Mouse (Mus musculus): ENCODE results near the gene Tiam1. TPM values are rescaled to one million over a fixed set of nuclear protein-coding genes. Genes with fewer than 3 reads are reported as not detected.

Gene Tiam1
- polyA plus RNA-seq, 1 experiment = 1.8 TPM

- Histone ChIP-seq H3K27me3 (ENCODE audit: control insufficient read depth, insufficient read depth, low read length) (no peaks in the 10 kb centered on the region), H3K27ac (ENCODE audit: insufficient read depth, low read depth, low read length) (no peak overlapping the region), H3K4me1 (ENCODE audit: control insufficient read depth, insufficient read depth, insufficient read length, low read length) (no peaks in the 10 kb centered on the region), H3K4me3 (ENCODE audit: low read depth, low read length) (no peak overlapping the region), H3K36me3 (ENCODE audit: control insufficient read depth, insufficient read depth, low read length) (no peaks in the 10 kb centered on the region)
- 89% methylated on average over 1 of the region's 1 CpGs for WGBS
- TF ChIP-seq CTCF (IDR thresholded peaks at IDR 0.05; ENCODE audit: extremely low read depth, insufficient read length, insufficient replicate concordance, low read depth, low read length) (no peak), POLR2A (IDR thresholded peaks at IDR 0.05; ENCODE audit: low read depth, low read length) (no peak)
These were observed 237.8 kb downstream of the Tiam1 start for GRCm38 (mm10) chr16:89905730-89906305.

- Histone ChIP-seq H3K36me3 (ENCODE audit: control insufficient read depth, insufficient read depth, low read length) (no peaks in the 10 kb centered on the region), H3K27ac (ENCODE audit: insufficient read depth, low read depth, low read length) (no peak overlapping the region), H3K27me3 (ENCODE audit: control insufficient read depth, insufficient read depth, low read length) (no peaks in the 10 kb centered on the region), H3K4me1 (ENCODE audit: control insufficient read depth, insufficient read depth, insufficient read length, low read length) (no peaks in the 10 kb centered on the region), H3K4me3 (ENCODE audit: low read depth, low read length) (no peak overlapping the region)
- whole genome bisulfite sequencing = 94% methylated on average over 12 of the region's 12 CpGs
- TF ChIP-seq POLR2A (IDR thresholded peaks at IDR 0.05; ENCODE audit: low read depth, low read length) (no peak), CTCF (IDR thresholded peaks at IDR 0.05; ENCODE audit: extremely low read depth, insufficient read length, insufficient replicate concordance, low read depth, low read length) (no peak)
These were observed 239.4 kb downstream of the Tiam1 start for GRCm38 (mm10) chr16:89904121-89904520.

DNA sequence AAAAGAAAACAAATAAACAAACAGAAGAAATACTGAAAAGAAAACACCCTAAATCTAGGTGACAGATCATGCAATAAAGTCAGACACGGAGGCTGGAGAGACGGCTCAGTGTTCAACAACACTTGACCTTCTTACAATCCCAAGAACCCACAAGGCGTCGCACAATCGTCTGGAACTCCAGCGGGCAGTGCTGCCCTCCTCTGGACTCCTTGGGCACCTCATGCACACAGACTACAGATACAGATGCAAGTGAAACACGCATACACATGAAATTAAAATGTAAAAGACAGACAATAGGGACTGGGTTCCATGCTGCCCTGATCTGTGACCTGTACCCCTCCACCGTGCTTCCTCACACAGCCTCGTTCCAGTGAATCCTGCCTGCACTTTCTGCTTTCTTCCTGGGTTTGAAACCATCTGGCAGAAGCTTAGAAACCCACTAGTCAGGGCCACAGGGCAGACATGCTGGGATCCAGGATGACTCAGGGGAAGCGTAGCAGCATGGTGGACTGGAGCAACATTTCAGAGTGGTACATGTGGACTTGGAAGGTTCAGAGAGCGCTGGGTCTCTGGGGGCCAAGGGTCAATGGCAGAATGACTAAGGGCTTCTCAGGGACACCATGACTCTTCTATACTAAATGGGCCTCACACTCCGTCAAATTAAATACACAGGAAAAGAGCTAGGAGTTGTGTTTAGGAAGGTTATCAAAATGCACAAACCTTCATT, 240.8 kb downstream of the Tiam1 start:
- Histone ChIP-seq H3K27ac (ENCODE audit: insufficient read depth, low read depth, low read length) (no peak overlapping the region), H3K4me3 (ENCODE audit: low read depth, low read length) (no peak overlapping the region), H3K4me1 (ENCODE audit: control insufficient read depth, insufficient read depth, insufficient read length, low read length) (no peaks in the 10 kb centered on the region), H3K27me3 (ENCODE audit: control insufficient read depth, insufficient read depth, low read length) (no peaks in the 10 kb centered on the region), H3K36me3 (ENCODE audit: control insufficient read depth, insufficient read depth, low read length) (0 out of 2 replicates have a peak, but pooled peaks cover 3% of the 10 kb centered on the region)
- 91% methylated on average over 12 of the region's 12 CpGs for WGBS
- no peak for TF ChIP-seq CTCF (IDR thresholded peaks at IDR 0.05; ENCODE audit: extremely low read depth, insufficient read length, insufficient replicate concordance, low read depth, low read length)
- TF ChIP-seq POLR2A (IDR thresholded peaks at IDR 0.05; ENCODE audit: low read depth, low read length) = no peak

- H3K4me1 ChIP-seq (ENCODE audit: control insufficient read depth, insufficient read depth, insufficient read length, low read length) = no peaks in the 10 kb centered on the region
- H3K4me3 ChIP-seq (ENCODE audit: low read depth, low read length) = no peak overlapping the region
- 0 out of 2 replicates have a peak, but pooled peaks cover 5% of the 10 kb centered on the region for H3K36me3 ChIP-seq (ENCODE audit: control insufficient read depth, insufficient read depth, low read length)
- H3K27me3 ChIP-seq (ENCODE audit: control insufficient read depth, insufficient read depth, low read length) = no peaks in the 10 kb centered on the region
- no peak for TF ChIP-seq POLR2A (IDR thresholded peaks at IDR 0.05; ENCODE audit: low read depth, low read length)
- TF ChIP-seq CTCF (IDR thresholded peaks at IDR 0.05; ENCODE audit: extremely low read depth, insufficient read length, insufficient replicate concordance, low read depth, low read length) = no peak
- no peak overlapping the region for H3K27ac ChIP-seq (ENCODE audit: insufficient read depth, low read depth, low read length)
- whole genome bisulfite sequencing = 74% methylated on average over 8 of the region's 8 CpGs
These were observed 242.9 kb downstream of the Tiam1 start for GRCm38 (mm10) chr16:89900681-89901080.

DNA sequence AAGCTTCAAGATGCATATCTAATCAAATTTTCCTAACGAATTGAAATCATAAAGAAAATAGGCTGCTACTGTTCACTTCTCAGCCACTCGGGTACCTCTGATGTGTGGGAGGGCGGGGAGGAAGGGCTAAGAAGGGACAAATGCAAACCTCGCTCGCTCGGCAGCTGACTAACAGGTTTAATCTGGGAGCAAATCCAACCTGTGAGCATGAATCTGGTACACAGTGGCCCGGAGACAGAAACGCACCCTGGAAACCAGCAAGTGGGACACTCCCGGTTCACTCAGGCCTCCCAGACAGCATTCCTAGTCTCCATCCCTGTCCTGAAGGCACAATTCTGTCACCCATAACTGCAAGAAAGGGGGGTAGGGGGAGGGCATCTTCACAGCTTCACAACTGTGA, 244.4 kb downstream of the Tiam1 start:
- WGBS = 72% methylated on average over 9 of the region's 9 CpGs
- Histone ChIP-seq H3K27ac (ENCODE audit: insufficient read depth, low read depth, low read length) (no peak overlapping the region), H3K4me3 (ENCODE audit: low read depth, low read length) (no peak overlapping the region), H3K36me3 (ENCODE audit: control insufficient read depth, insufficient read depth, low read length) (0 out of 2 replicates have a peak, but pooled peaks cover 6% of the 10 kb centered on the region), H3K27me3 (ENCODE audit: control insufficient read depth, insufficient read depth, low read length) (no peaks in the 10 kb centered on the region), H3K4me1 (ENCODE audit: control insufficient read depth, insufficient read depth, insufficient read length, low read length) (no peaks in the 10 kb centered on the region)
- TF ChIP-seq CTCF (IDR thresholded peaks at IDR 0.05; ENCODE audit: extremely low read depth, insufficient read length, insufficient replicate concordance, low read depth, low read length) (no peak), POLR2A (IDR thresholded peaks at IDR 0.05; ENCODE audit: low read depth, low read length) (no peak)

DNA sequence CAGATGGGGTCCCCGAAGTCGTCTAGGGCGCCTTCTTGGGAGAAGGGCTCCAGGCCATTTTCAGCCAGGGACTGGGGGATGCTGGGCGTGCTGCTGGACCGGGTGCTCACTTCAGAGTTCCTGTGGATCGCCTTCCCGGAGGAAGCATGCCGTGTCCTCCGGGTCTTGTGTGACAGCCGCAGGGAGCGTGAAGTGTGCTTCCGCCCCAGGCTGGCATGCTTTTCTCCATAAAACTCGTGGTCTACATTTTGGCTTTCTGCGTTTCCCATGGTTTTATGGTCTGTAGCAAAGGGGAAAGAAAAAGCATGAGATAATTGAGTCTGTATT, 245.3 kb downstream of the Tiam1 start:
- TF ChIP-seq POLR2A (IDR thresholded peaks at IDR 0.05; ENCODE audit: low read depth, low read length) (no peak), CTCF (IDR thresholded peaks at IDR 0.05; ENCODE audit: extremely low read depth, insufficient read length, insufficient replicate concordance, low read depth, low read length) (no peak)
- H3K27ac ChIP-seq (ENCODE audit: insufficient read depth, low read depth, low read length) = no peak overlapping the region

DNA sequence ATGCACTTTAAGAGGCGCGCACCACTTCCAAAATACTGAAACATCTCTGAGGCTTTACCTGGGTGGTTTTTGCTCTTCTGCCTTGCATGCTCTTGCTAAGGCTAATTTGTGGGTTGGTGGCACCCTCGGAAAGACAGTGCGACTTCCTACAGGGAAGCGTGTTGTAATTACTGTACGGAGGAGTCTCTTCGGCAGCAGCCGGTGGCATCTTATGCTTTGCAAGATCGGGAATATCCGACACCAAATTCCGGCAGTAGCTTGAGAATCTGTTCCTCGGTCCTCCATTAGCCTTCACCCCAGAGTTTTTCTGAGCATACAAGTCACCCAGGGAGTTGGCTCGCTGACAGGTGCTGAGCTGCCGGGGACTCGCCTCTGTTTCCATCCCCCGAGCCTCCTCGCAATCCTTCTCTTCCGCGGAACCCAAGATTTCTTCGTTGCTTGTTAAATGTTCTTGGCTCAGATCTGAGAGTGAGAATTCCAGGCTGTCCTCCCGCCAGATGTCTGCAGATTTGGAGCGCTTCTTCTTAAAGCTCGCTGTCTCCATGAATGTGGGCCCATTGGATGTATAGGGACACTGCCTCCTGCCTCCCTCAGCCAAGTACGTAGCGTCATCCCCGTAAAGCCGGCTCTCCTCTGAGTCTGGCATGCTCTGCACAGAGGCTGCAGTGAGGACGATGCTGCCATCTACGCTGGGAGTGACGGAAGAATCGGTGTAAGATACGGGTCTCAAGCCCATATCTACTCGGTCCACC, 245.8 kb downstream of the Tiam1 start:
- 85% methylated on average over 33 of the region's 33 CpGs for WGBS
- Histone ChIP-seq H3K27me3 (ENCODE audit: control insufficient read depth, insufficient read depth, low read length) (no peaks in the 10 kb centered on the region), H3K27ac (ENCODE audit: insufficient read depth, low read depth, low read length) (no peak overlapping the region), H3K4me1 (ENCODE audit: control insufficient read depth, insufficient read depth, insufficient read length, low read length) (no peaks in the 10 kb centered on the region), H3K4me3 (ENCODE audit: low read depth, low read length) (no peak overlapping the region), H3K36me3 (ENCODE audit: control insufficient read depth, insufficient read depth, low read length) (0 out of 2 replicates have a peak, but pooled peaks cover 6% of the 10 kb centered on the region)
- no peak for TF ChIP-seq CTCF (IDR thresholded peaks at IDR 0.05; ENCODE audit: extremely low read depth, insufficient read length, insufficient replicate concordance, low read depth, low read length)
- TF ChIP-seq POLR2A (IDR thresholded peaks at IDR 0.05; ENCODE audit: low read depth, low read length) = no peak

More for the DNA sequence above, 245.3 kb downstream of the Tiam1 start:
- Histone ChIP-seq H3K27me3 (ENCODE audit: control insufficient read depth, insufficient read depth, low read length) (no peaks in the 10 kb centered on the region), H3K4me3 (ENCODE audit: low read depth, low read length) (no peak overlapping the region), H3K36me3 (ENCODE audit: control insufficient read depth, insufficient read depth, low read length) (0 out of 2 replicates have a peak, but pooled peaks cover 6% of the 10 kb centered on the region), H3K4me1 (ENCODE audit: control insufficient read depth, insufficient read depth, insufficient read length, low read length) (no peaks in the 10 kb centered on the region)
- 91% methylated on average over 14 of the region's 14 CpGs for WGBS

All from small intestine, adult 2 months (tissue).